Mouse (Mus musculus): ENCODE results near the gene Padi3. TPM values are rescaled to one million over a fixed set of nuclear protein-coding genes. Genes with fewer than 3 reads are reported as not detected.

Gene Padi3
- polyA plus RNA-seq, 1 experiment, result not detected

DNA sequence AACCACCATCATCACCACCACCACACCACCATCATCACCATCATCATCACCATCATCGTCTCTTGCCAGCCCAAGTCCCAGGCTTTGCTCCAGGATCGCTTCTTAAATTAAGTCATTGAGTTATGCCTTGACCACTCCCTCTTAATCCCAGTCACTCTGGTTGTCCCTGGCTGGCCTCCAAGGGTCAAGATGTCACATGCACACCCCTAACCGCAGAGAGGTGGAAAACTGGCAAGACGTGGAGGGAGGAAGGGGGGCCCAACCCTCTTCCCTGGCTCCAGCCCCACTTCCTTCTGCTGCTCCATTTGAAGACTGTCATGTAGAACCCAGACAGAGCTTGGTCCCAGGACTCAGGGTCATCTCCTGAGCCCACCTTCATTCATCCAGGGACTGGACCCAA is 34.5 kb upstream of the Padi3 start:
- Histone ChIP-seq H3K36me3 (ENCODE audit: control insufficient read depth) (no peaks in the 10 kb centered on the region), H3K27me3 (ENCODE audit: control insufficient read depth) (peaks cover 49% of the 10 kb centered on the region), H3K4me3 (replicated peaks) (no peak overlapping the region), H3K4me1 (ENCODE audit: control insufficient read depth) (peaks cover 26% of the 10 kb centered on the region), H3K9me3 (ENCODE audit: control insufficient read depth, low read length) (no peaks in the 10 kb centered on the region)
- TF ChIP-seq GATA1 (IDR thresholded peaks at IDR 0.05; ENCODE audit: low read length) (no peak), TAL1 (IDR thresholded peaks at IDR 0.05; ENCODE audit: low read length) (no peak)

DNA sequence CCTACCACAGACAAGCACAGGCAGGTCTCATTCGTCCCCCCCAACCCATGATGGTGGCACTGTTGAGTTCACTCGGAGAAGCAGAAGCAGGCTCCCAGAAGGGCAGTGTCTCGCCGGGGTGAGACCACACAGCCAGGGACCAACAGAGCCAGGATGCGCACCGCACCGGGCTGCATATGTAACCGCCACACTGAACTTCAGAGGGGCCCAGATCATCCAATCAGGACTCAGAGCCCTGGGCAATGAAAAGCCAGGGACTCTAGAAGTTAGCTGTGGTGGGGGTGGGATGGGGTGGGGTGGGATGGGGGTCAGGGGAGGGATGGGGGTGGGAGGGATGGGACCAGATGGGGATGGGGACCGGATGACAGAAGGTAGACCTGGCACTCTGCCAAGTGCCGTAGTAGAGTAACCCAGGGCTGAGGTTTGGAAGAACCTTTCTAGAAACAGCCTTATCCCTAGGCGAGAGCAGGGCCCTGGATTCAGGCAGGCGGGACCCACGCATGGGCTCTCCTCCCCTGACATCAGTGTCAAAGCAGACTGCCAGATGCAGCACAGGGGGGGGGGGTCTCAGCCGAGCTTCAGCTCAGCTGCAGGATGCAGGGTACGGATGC is 33.3 kb upstream of the Padi3 start:
- Histone ChIP-seq H3K4me3 (replicated peaks) (no peak overlapping the region), H3K27me3 (ENCODE audit: control insufficient read depth) (peaks cover 43% of the 10 kb centered on the region), H3K36me3 (ENCODE audit: control insufficient read depth) (no peaks in the 10 kb centered on the region), H3K4me1 (ENCODE audit: control insufficient read depth) (peaks cover 20% of the 10 kb centered on the region), H3K9me3 (ENCODE audit: control insufficient read depth, low read length) (no peaks in the 10 kb centered on the region)
- TF ChIP-seq GATA1 (IDR thresholded peaks at IDR 0.05; ENCODE audit: low read length), result no peak
- no peak for TF ChIP-seq TAL1 (IDR thresholded peaks at IDR 0.05; ENCODE audit: low read length)

DNA sequence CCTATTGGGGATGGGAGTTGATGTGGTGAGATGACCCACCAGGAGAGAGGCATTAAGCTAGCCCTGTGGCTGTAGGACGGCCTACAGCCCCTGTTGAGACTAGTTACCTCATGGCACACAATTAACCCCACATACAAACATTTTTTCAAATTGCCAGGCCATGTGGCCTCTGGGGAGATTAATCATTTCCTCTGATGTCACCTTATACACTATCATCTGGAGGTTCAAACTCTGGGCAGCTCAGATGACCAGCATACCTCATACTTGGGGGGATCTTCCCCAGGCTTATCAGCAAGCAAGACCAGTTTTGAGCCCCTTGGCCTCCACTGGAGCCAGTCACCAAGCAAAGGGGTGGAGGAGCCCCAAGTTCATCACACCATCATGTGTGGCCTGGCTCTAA is 32.5 kb upstream of the Padi3 start:
- Histone ChIP-seq H3K4me3 (replicated peaks) (no peak overlapping the region), H3K9me3 (ENCODE audit: control insufficient read depth, low read length) (no peaks in the 10 kb centered on the region), H3K4me1 (ENCODE audit: control insufficient read depth) (peaks cover 25% of the 10 kb centered on the region), H3K27me3 (ENCODE audit: control insufficient read depth) (peaks cover 38% of the 10 kb centered on the region), H3K36me3 (ENCODE audit: control insufficient read depth) (no peaks in the 10 kb centered on the region)
- TF ChIP-seq TAL1 (IDR thresholded peaks at IDR 0.05; ENCODE audit: low read length), result no peak
- no peak for TF ChIP-seq GATA1 (IDR thresholded peaks at IDR 0.05; ENCODE audit: low read length)

DNA sequence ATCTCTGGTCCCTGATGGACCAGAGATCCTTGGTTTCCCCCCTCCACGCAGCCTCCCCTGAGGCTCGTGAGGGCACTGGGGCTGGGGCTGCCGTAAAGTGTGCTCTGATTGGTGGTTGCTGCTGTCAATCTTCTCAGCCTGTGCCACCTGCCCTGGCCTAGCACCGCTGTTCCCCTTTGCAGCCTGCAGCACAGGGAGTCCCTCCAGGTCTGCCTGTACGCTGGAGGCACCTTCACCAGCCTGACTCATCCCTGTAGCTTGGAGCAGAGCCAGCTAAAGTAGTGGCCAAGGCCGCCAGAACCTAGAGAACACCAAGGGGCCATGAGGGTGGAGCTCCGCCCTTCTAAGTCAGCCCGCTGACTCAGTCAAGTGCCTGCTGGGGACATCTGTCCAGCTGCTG is 27.4 kb upstream of the Padi3 start:
- Histone ChIP-seq H3K27me3 (ENCODE audit: control insufficient read depth) (peaks cover 18% of the 10 kb centered on the region; the same call in 1 of the 2 replicates), H3K36me3 (ENCODE audit: control insufficient read depth) (no peaks in the 10 kb centered on the region), H3K9me3 (ENCODE audit: control insufficient read depth, low read length) (no peaks in the 10 kb centered on the region), H3K4me3 (replicated peaks) (no peak overlapping the region), H3K4me1 (ENCODE audit: control insufficient read depth) (peaks cover 37% of the 10 kb centered on the region)
- TF ChIP-seq GATA1 (IDR thresholded peaks at IDR 0.05; ENCODE audit: low read length), result no peak
- TF ChIP-seq TAL1 (IDR thresholded peaks at IDR 0.05; ENCODE audit: low read length), result no peak

DNA sequence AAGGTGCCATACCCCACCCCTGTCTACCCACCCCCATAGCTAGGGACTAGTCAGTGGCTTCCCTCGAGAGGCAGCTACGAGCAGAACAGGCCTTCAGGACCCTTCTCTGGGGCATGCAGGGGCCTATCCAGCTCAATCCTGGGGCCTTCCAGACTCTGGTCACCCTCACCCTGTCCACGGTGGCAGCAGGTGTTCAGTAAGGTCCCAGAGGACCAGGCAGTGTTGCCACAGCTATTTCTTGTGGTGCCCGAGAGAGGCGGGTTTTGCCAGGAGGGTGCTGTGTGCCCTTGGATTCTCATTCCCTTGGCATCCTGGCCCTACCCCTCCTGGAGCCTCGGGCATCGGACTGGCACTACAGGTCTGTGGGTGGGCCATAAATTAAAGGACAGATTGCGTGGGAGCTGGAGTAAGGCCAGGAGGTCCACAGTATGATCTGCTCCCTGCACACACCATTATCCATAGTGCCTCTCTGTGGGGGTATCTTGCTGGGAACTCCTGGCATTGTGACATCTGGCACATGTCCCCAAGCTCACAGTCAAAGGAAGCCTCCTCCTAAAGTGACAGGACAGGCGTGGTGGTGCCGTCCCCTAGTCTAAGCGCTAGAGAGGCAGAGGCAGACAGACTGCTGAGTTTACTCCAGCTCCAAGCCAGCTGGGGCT is 25.9 kb upstream of the Padi3 start:
- TF ChIP-seq GATA1 (IDR thresholded peaks at IDR 0.05; ENCODE audit: low read length) (no peak), TAL1 (IDR thresholded peaks at IDR 0.05; ENCODE audit: low read length) (no peak)
- Histone ChIP-seq H3K9me3 (ENCODE audit: control insufficient read depth, low read length) (no peaks in the 10 kb centered on the region), H3K4me3 (replicated peaks) (no peak overlapping the region), H3K36me3 (ENCODE audit: control insufficient read depth) (no peaks in the 10 kb centered on the region), H3K27me3 (ENCODE audit: control insufficient read depth) (peaks cover 22% of the 10 kb centered on the region), H3K4me1 (ENCODE audit: control insufficient read depth) (peaks cover 32% of the 10 kb centered on the region)

DNA sequence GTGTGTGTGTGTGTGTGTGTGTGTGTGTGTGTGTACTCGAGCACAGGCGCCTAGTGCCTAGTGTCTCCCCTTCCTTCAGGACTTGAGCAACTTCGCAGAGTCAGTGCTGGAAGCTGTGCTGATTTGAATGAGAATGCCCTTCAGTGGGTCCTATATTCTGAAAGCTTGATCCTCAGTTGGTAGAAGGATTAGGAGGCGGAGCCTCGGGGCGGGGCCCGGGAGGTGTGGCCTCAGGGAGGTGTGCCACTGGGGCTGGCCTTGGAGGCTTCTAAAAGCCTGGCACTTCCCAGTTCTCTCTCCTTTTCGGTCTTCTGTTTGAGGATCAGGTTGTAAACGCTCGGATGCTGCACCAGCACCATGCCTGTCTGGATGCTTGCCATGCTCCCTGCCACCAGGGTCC is 25.2 kb upstream of the Padi3 start:
- TF ChIP-seq TAL1 (IDR thresholded peaks at IDR 0.05; ENCODE audit: low read length), result no peak
- Histone ChIP-seq H3K4me1 (ENCODE audit: control insufficient read depth) (peaks cover 25% of the 10 kb centered on the region), H3K36me3 (ENCODE audit: control insufficient read depth) (no peaks in the 10 kb centered on the region), H3K4me3 (replicated peaks) (no peak overlapping the region), H3K27me3 (ENCODE audit: control insufficient read depth) (peaks cover 24% of the 10 kb centered on the region), H3K9me3 (ENCODE audit: control insufficient read depth, low read length) (no peaks in the 10 kb centered on the region)

DNA sequence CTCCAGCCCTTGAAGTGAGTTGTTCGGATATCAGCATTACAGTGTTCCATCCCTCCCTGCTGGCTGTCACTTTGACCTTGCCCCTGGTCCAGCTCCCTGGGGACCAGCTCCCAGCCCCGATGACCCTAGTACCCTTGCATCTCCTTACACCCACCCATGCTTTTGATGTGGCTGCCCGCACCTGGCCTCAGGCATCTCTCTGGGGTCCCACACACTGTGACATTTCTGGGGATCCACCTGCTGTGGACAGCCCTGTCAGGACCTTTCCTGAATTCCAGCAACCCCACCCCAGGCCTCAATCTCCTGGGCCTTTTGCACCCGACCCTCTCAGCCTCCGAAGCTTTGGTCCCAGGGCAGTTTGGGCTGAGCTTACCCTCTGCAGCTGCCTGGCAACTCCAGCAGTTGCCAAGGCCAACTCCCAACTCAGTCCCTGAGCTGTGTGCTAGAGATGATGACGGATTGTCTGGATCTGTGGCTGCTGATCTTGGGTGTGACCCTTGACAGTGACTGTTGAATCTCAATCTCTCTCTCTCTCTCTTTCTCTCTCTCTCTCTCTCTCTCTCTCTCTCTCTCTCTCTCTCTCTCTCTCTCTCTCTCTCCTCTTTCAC is 24.0 kb upstream of the Padi3 start:
- H3K9me3 ChIP-seq (ENCODE audit: control insufficient read depth, low read length), result no peaks in the 10 kb centered on the region
- TF ChIP-seq TAL1 (IDR thresholded peaks at IDR 0.05; ENCODE audit: low read length) (no peak), GATA1 (IDR thresholded peaks at IDR 0.05; ENCODE audit: low read length) (no peak)
- H3K4me1 ChIP-seq (ENCODE audit: control insufficient read depth), result peaks cover 25% of the 10 kb centered on the region
- peaks cover 26% of the 10 kb centered on the region for H3K27me3 ChIP-seq (ENCODE audit: control insufficient read depth)
- no peaks in the 10 kb centered on the region for H3K36me3 ChIP-seq (ENCODE audit: control insufficient read depth)
- no peak overlapping the region for H3K4me3 ChIP-seq (replicated peaks)

DNA sequence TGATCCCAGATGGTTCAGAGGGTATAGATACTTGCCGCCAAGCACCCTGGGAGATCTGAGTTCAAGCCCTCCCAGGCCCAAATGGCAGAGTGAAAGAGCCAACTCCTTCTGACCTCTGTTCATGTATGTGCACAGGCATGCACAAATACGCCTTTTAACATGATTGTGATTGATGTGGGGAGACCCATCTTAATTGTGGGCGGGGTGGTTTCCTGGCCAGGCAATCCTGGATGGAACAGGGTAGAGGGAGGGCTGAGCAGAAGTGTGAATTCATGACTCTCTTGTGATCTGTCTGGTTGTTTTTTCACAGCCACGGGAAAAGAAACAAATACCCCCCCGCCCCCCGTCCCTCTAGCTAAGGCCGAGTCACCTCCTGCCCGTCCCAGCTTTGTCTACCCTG is 22.4 kb upstream of the Padi3 start:
- Histone ChIP-seq H3K4me1 (ENCODE audit: control insufficient read depth) (peaks cover 19% of the 10 kb centered on the region), H3K36me3 (ENCODE audit: control insufficient read depth) (no peaks in the 10 kb centered on the region), H3K9me3 (ENCODE audit: control insufficient read depth, low read length) (no peaks in the 10 kb centered on the region), H3K4me3 (replicated peaks) (no peak overlapping the region), H3K27me3 (ENCODE audit: control insufficient read depth) (peaks cover 26% of the 10 kb centered on the region)
- TF ChIP-seq TAL1 (IDR thresholded peaks at IDR 0.05; ENCODE audit: low read length), result no peak
- TF ChIP-seq GATA1 (IDR thresholded peaks at IDR 0.05; ENCODE audit: low read length), result no peak

DNA sequence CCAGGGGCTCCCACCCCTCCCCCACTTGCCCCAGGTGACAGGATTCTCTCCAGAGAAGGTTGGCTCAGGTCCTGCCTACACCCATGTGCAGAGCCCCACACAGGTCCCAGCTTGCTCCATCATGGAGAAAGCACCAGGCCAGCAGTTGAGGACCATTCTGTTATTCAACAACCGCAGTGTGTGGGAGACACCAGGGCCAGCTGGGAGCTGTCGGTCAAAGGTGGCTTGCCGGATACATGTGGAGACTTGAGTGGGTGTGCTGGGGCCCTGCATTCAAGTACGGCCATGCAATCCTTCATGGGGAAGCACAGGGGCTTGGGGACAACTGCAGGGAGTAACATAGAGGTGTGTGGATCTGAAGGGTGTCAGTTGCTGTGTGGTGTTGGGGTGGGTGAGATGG is 21.4 kb upstream of the Padi3 start:
- no peak for TF ChIP-seq GATA1 (IDR thresholded peaks at IDR 0.05; ENCODE audit: low read length)
- TF ChIP-seq TAL1 (IDR thresholded peaks at IDR 0.05; ENCODE audit: low read length), result no peak
- peaks cover 26% of the 10 kb centered on the region for H3K27me3 ChIP-seq (ENCODE audit: control insufficient read depth)
- H3K4me3 ChIP-seq (replicated peaks), result no peak overlapping the region

More for the DNA sequence above, 21.4 kb upstream of the Padi3 start:
- no peaks in the 10 kb centered on the region for H3K36me3 ChIP-seq (ENCODE audit: control insufficient read depth)
- H3K9me3 ChIP-seq (ENCODE audit: control insufficient read depth, low read length), result no peaks in the 10 kb centered on the region
- peaks cover 19% of the 10 kb centered on the region for H3K4me1 ChIP-seq (ENCODE audit: control insufficient read depth)

All from erythroblast, embryonic 14.5 days (primary cell).